Comparison of ENCODE assay signal across 8 mouse cellular contexts in the genomic region with DNA sequence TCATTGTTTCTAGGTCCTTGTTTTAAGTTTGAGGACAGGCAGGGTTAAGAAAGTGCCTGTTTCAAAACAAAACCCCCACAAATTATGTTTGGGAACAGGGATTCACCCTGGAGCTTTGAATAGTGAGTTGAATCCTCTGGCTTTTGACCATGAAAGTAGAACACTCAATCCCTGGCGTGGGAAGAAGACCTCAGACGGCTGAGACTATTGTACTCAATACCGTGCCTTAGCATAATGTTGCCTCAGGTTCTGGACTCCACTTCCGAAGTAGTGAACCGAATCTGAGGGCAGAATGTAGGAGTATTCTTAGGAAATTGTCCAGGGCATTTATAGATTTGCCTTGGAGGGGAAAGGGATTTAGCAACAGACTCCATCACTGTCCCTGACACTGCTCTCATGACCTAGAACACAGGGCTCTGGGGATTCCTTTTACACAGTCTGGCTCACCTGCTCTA. TPM values are rescaled to one million over a fixed set of nuclear protein-coding genes. Genes with fewer than 3 reads are reported as not detected.
DNase-seq lines count a peak whose midpoint lies in the region; ATAC-seq lines count a peak whose summit lies in the region.

No protein-coding gene starts in this region.

- H3K4me2 ChIP-seq in heart, embryonic 16.5 days (ENCODE audit: low read depth, low read length): peak overlapping the region; percentile 75
- peak overlapping the region; percentile 84 for H3K4me2 ChIP-seq in hindbrain, embryonic 12.5 days (replicated peaks)
- H3K4me2 ChIP-seq in midbrain, embryonic 12.5 days (replicated peaks): peak overlapping the region; percentile 70

- 26% methylated on average over 5 of the region's 5 CpGs for WGBS in heart, embryonic 16.5 days
- WGBS in embryonic facial prominence, embryonic 10.5 days: 37% methylated on average over 5 of the region's 5 CpGs
- WGBS in hindbrain, embryonic 12.5 days: 32% methylated on average over 5 of the region's 5 CpGs
- 41% methylated on average over 5 of the region's 5 CpGs for WGBS in midbrain, embryonic 12.5 days

- H3K9me3 ChIP-seq in heart, embryonic 16.5 days (replicated peaks; ENCODE audit: control insufficient read depth, low read length): no peaks in the 10 kb centered on the region
- H3K9me3 ChIP-seq in embryonic facial prominence, embryonic 10.5 days: no peaks in the 10 kb centered on the region
- no peaks in the 10 kb centered on the region for H3K9me3 ChIP-seq in hindbrain, embryonic 12.5 days (replicated peaks)
- H3K9me3 ChIP-seq in midbrain, embryonic 12.5 days: no peaks in the 10 kb centered on the region

- DNase-seq in heart, postnatal 10 days: no peak
- DNase-seq in embryonic facial prominence, embryonic 10.5 days (ENCODE audit: low spot score): no peak
- DNase-seq in retina, postnatal 1 day: no peak
- DNase-seq in adrenal gland, adult 2 months: no peak
- no peak for DNase-seq in kidney, postnatal 14 days

- intact Hi-C loops in heart, postnatal 10 days (cut with DNase I): loop anchor here (5.0 kb wide), 1 partner anchor 42 kb away; no protein-coding TSS in a partner anchor

- H3K36me3 ChIP-seq in heart, embryonic 16.5 days (ENCODE audit: control insufficient read depth, insufficient read depth): no peaks in the 10 kb centered on the region; the same call in 1 of the 2 replicates
- peaks cover 4% of the 10 kb centered on the region for H3K36me3 ChIP-seq in embryonic facial prominence, embryonic 10.5 days (replicated peaks)
- peaks cover 4% of the 10 kb centered on the region; the same call in 1 of the 2 replicates for H3K36me3 ChIP-seq in hindbrain, embryonic 12.5 days
- H3K36me3 ChIP-seq in midbrain, embryonic 12.5 days: 0 out of 2 replicates have a peak, but pooled peaks cover 1% of the 10 kb centered on the region

- H3K4me3 ChIP-seq in heart, embryonic 16.5 days (ENCODE audit: low read length): peak overlapping the region; percentile 80
- H3K4me3 ChIP-seq in embryonic facial prominence, embryonic 10.5 days: peak overlapping the region; percentile 89
- peak overlapping the region; percentile 87 for H3K4me3 ChIP-seq in hindbrain, embryonic 12.5 days
- peak overlapping the region; percentile 90 for H3K4me3 ChIP-seq in midbrain, embryonic 12.5 days

- no peaks in the 10 kb centered on the region for H3K27me3 ChIP-seq in heart, embryonic 16.5 days (ENCODE audit: control insufficient read depth, insufficient read depth, low read length)
- no peaks in the 10 kb centered on the region for H3K27me3 ChIP-seq in embryonic facial prominence, embryonic 10.5 days (replicated peaks; ENCODE audit: low read depth, poor library complexity, severe bottlenecking)
- H3K27me3 ChIP-seq in hindbrain, embryonic 12.5 days: no peaks in the 10 kb centered on the region
- no peaks in the 10 kb centered on the region for H3K27me3 ChIP-seq in midbrain, embryonic 12.5 days

- peaks cover 36% of the 10 kb centered on the region for H3K4me1 ChIP-seq in heart, embryonic 16.5 days (ENCODE audit: control insufficient read depth, insufficient read depth, low read length)
- peaks cover 35% of the 10 kb centered on the region for H3K4me1 ChIP-seq in embryonic facial prominence, embryonic 10.5 days
- H3K4me1 ChIP-seq in hindbrain, embryonic 12.5 days: peaks cover 18% of the 10 kb centered on the region
- H3K4me1 ChIP-seq in midbrain, embryonic 12.5 days: peaks cover 20% of the 10 kb centered on the region

- no peak overlapping the region for H3K9ac ChIP-seq in heart, embryonic 16.5 days (ENCODE audit: low read length)
- H3K9ac ChIP-seq in hindbrain, embryonic 12.5 days: peak overlapping the region; percentile 91; the same call in 1 of the 2 replicates
- no peak overlapping the region for H3K9ac ChIP-seq in midbrain, embryonic 12.5 days (replicated peaks)

- no peak overlapping the region for H3K27ac ChIP-seq in heart, embryonic 16.5 days (ENCODE audit: low read length)
- peak overlapping the region; percentile 94; the same call in 1 of the 2 replicates for H3K27ac ChIP-seq in embryonic facial prominence, embryonic 10.5 days (replicated peaks)
- H3K27ac ChIP-seq in hindbrain, embryonic 12.5 days: no peak overlapping the region
- no peak overlapping the region for H3K27ac ChIP-seq in midbrain, embryonic 12.5 days (replicated peaks)

- no peak for ATAC-seq in heart, embryonic 16.5 days (replicated peaks; ENCODE audit: extremely low read depth, insufficient read depth, low FRiP score)
- ATAC-seq in hindbrain, embryonic 12.5 days (ENCODE audit: low FRiP score): no peak
- 0 out of 2 replicates have a peak, but pooled peaks have one; percentile 3 for ATAC-seq in midbrain, embryonic 12.5 days (ENCODE audit: low FRiP score, low read depth)

RNA-seq across cellular contexts. Expression of gene Tmem110, which starts 0.3 kb away (rescaled TPM):
- polyA plus RNA-seq in heart, embryonic 16.5 days (2015; fragmentation: Nextera tagmentation; extraction: Ambion mirVana): 13.2 and 15.0 TPM in 2 replicates
- total RNA-seq in heart, postnatal 10 days (2021): 10 to 100 TPM; 10.0 to 13.2 TPM
- polyA plus RNA-seq in embryonic facial prominence, embryonic 10.5 days (2016; fragmentation: Nextera tagmentation; extraction: Ambion mirVana): 29.5 and 30.2 TPM in 2 replicates
- polyA plus RNA-seq in hindbrain, embryonic 12.5 days (2016; fragmentation: Nextera tagmentation; extraction: Ambion mirVana): 26.1 and 30.0 TPM in 2 replicates
- 21.2 and 26.0 TPM in 2 replicates for polyA plus RNA-seq in midbrain, embryonic 12.5 days (2016; fragmentation: Nextera tagmentation; extraction: Ambion mirVana)
- 10 to 100 TPM; 16.0 to 24.6 TPM for total RNA-seq in adrenal gland, adult 2 months (2021)
- 21.6 and 22.1 TPM in 2 replicates for polyA plus RNA-seq in adrenal gland, adult 2 months (2012; rRNA removed)

RNA-seq across cellular contexts. Expression of gene Mustn1, which starts 54.0 kb away (rescaled TPM):
- polyA plus RNA-seq in heart, embryonic 16.5 days (2015; fragmentation: Nextera tagmentation; extraction: Ambion mirVana): 4.6 and 5.6 TPM in 2 replicates
- total RNA-seq in heart, postnatal 10 days (2021): 10 to 100 TPM; 12.7 to 13.8 TPM
- polyA plus RNA-seq in embryonic facial prominence, embryonic 10.5 days (2016; fragmentation: Nextera tagmentation; extraction: Ambion mirVana): 0.52 and 0.67 TPM in 2 replicates
- polyA plus RNA-seq in hindbrain, embryonic 12.5 days (2016; fragmentation: Nextera tagmentation; extraction: Ambion mirVana): 0.80 and 2.2 TPM in 2 replicates
- 0.43 and 0.68 TPM in 2 replicates for polyA plus RNA-seq in midbrain, embryonic 12.5 days (2016; fragmentation: Nextera tagmentation; extraction: Ambion mirVana)
- total RNA-seq in adrenal gland, adult 2 months (2021): 1 to 10 TPM; 1.8 to 5.3 TPM
- polyA plus RNA-seq in adrenal gland, adult 2 months (2012; rRNA removed): 3.6 and 3.8 TPM in 2 replicates
